Mouse (Mus musculus): ENCODE data around the gene Inava. TPM values are rescaled to one million over a fixed set of nuclear protein-coding genes. Genes with fewer than 3 reads are reported as not detected.

Inava gene
- total and polyA plus RNA-seq, 3 experiments: 0.29 TPM; not detected in 2

- peaks cover 1% of the 10 kb centered on the region; the same call in 1 of the 2 replicates for H3K4me1 ChIP-seq (ENCODE audit: control insufficient read depth, insufficient read depth, low read length)
- H3K36me3 ChIP-seq (ENCODE audit: control insufficient read depth, insufficient read depth, low read length): no peaks in the 10 kb centered on the region
- TF ChIP-seq CTCF (IDR thresholded peaks at IDR 0.05) (no peak), POLR2A (IDR thresholded peaks at IDR 0.05; ENCODE audit: insufficient read depth, low read depth, low read length) (no peak), EP300 (IDR thresholded peaks at IDR 0.05; ENCODE audit: insufficient read depth, low read depth, low read length) (no peak)
- no peak overlapping the region for H3K9ac ChIP-seq (ENCODE audit: low read depth, low read length)
- H3K27ac ChIP-seq: no peak overlapping the region
- intact Hi-C loops (cut with DNase I): loop anchor here (5.0 kb wide), 3 partner anchors 48 to 118 kb away; no protein-coding TSS in a partner anchor
- 84% methylated on average over 2 of the region's 2 CpGs for WGBS
- no peaks in the 10 kb centered on the region for H3K27me3 ChIP-seq (ENCODE audit: control insufficient read depth, insufficient read depth, low read length)
- no peaks in the 10 kb centered on the region for H3K79me2 ChIP-seq (replicated peaks; ENCODE audit: control insufficient read depth, insufficient read depth, low read length)
- DNase-seq: no peak
- H3K4me3 ChIP-seq: no peak overlapping the region
These were observed 68.6 kb downstream of the Inava start for GRCm38 (mm10) chr1:136165436-136165835.

Other genes starting within 250 kb of the Inava start
- not detected for gene Igfn1, start 227.9 kb downstream of the Inava start, total RNA-seq (2021)
- gene Igfn1, start 227.9 kb downstream of the Inava start, polyA plus RNA-seq (2012; rRNA removed): not detected in 2 replicates
- 10 to 100 TPM; 11.1 to 13.1 TPM for gene Tmem9, start 226.1 kb downstream of the Inava start, total RNA-seq (2021)
- 28.6 and 47.8 TPM in 2 replicates for gene Tmem9, start 226.1 kb downstream of the Inava start, polyA plus RNA-seq (2012; rRNA removed)
- gene Ascl5, start 183.5 kb downstream of the Inava start, total RNA-seq (2021): not detected
- gene Ascl5, start 183.5 kb downstream of the Inava start, polyA plus RNA-seq (2012; rRNA removed): not detected in 2 replicates
- gene Cacna1s, start 181.5 kb downstream of the Inava start, total RNA-seq (2021): 1 to 10 TPM; 8.0 to 9.1 TPM
- 11.4 and 12.4 TPM in 2 replicates for gene Cacna1s, start 181.5 kb downstream of the Inava start, polyA plus RNA-seq (2012; rRNA removed)
- under 1 TPM; 0.78 to 0.98 TPM for gene Kif21b, start 102.9 kb downstream of the Inava start, total RNA-seq (2021)
- gene Kif21b, start 102.9 kb downstream of the Inava start, polyA plus RNA-seq (2012; rRNA removed): 1.7 and 2.7 TPM in 2 replicates
- gene Mroh3, start 21.4 kb downstream of the Inava start, total RNA-seq (2021): not detected
- not detected in 2 replicates for gene Mroh3, start 21.4 kb downstream of the Inava start, polyA plus RNA-seq (2012; rRNA removed)
- not detected for gene Gpr25, start 26.6 kb upstream of the Inava start, total RNA-seq (2021)
- not detected in 2 replicates for gene Gpr25, start 26.6 kb upstream of the Inava start, polyA plus RNA-seq (2012; rRNA removed)
- 10 to 100 TPM; 21.2 to 21.3 TPM for gene Camsap2, start 111.8 kb upstream of the Inava start, total RNA-seq (2021)
- gene Camsap2, start 111.8 kb upstream of the Inava start, polyA plus RNA-seq (2012; rRNA removed): 4.3 and 7.4 TPM in 2 replicates
- 10 to 100 TPM; 11.8 to 14.1 TPM for gene Ddx59, start 181.0 kb upstream of the Inava start, total RNA-seq (2021)
- 4.2 and 7.0 TPM in 2 replicates for gene Ddx59, start 181.0 kb upstream of the Inava start, polyA plus RNA-seq (2012; rRNA removed)
- under 1 TPM; 0.08 to 0.30 TPM for gene Kif14, start 232.1 kb upstream of the Inava start, total RNA-seq (2021)
- gene Kif14, start 232.1 kb upstream of the Inava start, polyA plus RNA-seq (2012; rRNA removed): 0.02 and 0.03 TPM in 2 replicates

Data from heart, adult 2 months (tissue).